Mouse (Mus musculus) layer of hippocampus, adult 11-12 months (tissue): ENCODE results near the gene Gm7102.
"Not testable (repeated sequence)": the region's sequence is repeated elsewhere in the genome, so short reads cannot be mapped to it uniquely, and the experiment has no call there.

Experiments
- DNase-seq: peaks from one replicate; pipeline ENCODE4 v3.0.0; 2022; ENCODE audit warnings: low spot score

Gene Gm7102

DNA sequence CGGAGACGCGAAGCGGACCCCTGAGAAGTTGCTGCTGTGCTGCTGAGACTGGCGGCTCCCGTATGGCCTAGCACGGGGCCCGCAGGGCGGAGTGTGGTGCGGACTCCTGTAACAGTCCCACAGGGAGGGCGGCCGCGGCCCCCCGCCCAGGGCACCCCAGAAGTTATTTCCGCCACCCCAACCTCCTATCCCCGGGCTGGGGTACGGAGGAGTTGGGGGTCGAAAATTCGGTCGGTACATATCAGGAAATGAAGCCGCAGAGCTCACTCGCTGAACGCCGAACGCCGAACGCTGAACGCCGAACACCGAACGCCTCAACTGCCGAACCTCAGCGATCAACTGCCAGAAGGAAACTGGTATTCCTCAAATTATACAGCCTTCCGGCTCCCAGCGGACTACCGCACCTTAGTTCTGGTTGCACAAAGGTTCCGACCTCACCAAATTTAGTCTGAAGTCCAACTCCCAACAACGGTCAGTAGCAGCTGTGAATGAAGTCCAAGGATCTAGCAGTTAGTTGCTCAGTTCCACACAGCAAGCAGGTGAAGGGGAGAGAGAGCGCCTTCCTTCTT is at the start of gene Gm7102:
Gene Gm7102, minus strand, starts transcription at position 554 of the 569 bp plus-strand sequence.
- DNase-seq, result no peak

DNA sequence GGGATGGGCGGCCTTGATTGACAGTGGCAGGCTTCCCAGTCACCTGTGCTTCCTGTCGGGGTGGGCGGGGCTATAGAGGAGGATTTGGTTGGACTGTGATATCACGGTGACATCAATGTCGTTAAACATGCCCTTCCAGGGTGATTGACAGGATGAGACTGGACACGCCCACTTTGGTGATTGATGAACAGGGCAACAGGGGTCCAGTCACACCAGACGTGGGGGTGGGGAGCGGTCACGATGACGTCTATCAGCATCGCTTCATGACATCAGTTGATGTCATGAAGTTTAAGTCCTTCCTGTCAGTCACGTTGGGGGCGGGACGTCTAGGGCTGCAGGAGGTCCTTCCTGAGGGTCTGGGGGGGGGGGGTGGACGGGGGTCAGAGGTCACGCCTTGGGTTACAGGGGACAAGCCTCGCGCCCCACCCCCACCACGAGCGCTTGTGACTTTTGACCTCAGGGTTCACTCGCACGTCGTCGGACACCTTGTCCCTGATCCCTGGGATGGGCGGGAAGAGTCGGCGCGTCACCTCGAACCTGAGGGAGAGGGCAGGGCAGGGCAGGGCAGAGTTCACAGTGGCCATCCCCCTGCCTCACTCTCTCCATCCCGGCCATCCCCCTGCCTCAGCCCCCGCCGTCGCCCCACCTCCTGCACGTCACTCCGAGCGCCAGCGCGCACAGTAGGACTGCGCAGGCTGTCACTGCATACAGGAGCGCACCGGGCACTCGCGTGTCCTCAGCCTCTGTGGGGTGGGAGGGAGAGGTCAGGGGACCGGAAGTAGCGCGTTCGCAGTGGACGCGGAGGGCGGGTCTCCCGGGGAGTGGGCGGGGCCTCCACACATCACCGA is 48.8 kb upstream of the Gm7102 start:
- peak; percentile 22 for DNase-seq

DNA sequence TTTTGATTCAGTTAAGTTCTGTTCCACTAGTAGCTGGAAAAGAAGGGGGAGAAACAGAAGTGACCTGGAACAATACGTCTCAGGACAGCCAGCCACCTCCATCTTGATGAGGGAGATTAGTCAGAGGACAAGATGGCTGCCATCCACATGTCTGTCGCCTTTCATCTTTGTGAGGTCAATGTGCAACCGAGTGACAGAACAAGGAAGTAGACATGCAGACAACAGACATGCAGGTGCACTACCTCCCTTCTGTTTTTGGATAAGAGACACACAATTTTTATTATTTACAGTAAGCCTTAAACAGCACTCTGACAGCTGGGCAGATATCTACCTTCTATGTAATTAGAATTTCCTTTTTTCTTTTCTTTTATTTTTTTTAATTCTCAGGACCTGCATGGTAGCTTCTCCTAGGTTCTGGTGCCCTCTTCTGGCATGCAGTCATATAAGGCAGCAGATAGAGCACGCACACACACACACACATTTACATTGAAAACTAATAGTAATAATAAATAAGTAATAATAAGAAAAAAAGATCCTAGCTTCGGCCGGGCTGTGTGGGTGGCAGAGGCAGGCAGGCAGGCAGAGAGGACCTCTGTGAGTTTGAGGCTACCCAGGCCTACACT is 47.7 kb upstream of the Gm7102 start:
- DNase-seq, result no peak

DNA sequence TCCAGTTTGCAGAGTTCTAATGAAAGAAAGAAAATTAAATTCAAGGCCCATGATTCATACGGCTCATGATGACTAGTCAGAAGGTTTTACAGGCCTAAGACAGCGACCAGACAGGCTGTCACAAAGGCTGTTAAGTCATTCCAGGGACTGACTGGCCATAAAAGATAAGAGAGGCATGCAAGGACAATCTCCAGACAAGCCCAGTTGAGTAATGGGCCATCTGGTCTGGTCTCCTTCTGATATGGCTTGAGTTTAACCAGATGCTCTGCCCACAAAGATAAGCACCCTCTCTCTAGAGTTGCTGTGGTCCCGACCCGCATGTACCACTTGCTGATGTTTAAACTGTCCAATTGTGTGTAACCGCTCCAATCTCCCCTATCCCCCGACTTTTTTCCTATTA is 31.4 kb upstream of the Gm7102 start:
- DNase-seq, result not testable (repeated sequence)

DNA sequence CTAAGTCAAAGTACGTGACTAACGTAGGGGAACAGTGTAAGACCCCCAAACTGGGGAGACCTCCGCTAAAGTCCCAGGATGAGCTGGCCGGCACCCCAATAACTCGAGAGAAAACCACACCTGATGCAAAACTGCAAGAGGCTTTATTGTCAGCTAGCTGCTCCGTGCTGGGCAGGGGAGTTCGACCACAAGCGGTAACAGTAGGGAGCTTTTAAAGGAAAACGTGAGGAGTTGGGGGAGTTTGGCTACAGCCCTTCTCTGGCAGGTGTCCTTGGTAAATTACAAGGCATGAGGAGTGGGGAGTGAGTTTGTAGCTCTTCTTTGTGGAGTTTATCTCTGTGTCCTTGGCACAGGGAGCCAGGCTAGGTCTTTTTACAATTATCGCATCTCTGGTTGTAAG is 23.7 kb upstream of the Gm7102 start:
- peak; percentile 9 for DNase-seq

DNA sequence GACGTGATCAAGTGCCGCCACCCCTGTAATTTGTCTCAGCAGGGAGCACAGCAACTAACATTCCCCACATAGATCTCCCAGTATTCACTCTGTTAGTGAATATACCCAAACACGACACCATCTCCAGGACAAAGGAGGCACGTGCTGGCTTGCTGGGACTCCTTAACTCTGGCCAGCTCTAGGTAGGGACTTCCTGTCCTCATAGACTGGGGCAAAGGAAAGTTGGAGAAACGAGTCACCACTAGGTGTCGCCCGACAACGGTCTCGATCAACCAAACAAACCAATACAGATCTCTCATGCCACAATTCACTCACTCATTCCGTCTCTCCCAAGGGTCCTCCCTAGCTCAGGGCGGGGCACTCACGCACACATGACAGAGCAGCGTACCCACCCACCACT is 23.2 kb upstream of the Gm7102 start:
- peak; percentile 92 for DNase-seq

DNA sequence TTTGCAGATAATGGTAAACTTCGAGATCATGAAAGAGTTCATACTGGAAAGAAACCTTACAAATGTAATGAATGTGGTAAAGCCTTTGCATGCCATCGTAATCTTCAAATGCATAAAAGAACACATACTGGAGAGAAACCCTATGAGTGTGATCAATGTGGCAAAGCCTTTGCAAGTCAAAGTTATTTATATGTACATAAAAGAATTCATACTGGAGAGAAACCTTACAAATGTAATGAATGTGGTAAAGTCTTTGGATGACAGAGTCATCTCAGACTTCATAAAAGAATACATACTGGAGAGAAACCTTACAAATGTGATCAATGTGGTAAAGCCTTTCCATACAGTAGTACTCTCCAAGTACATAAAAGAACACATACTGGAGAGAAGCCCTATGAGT is 7.5 kb upstream of the Gm7102 start, which contains the start of gene Gm6020:
Gene Gm6020, plus strand, starts transcription at position 301 of the 400 bp plus-strand sequence.
- not testable (repeated sequence) for DNase-seq

DNA sequence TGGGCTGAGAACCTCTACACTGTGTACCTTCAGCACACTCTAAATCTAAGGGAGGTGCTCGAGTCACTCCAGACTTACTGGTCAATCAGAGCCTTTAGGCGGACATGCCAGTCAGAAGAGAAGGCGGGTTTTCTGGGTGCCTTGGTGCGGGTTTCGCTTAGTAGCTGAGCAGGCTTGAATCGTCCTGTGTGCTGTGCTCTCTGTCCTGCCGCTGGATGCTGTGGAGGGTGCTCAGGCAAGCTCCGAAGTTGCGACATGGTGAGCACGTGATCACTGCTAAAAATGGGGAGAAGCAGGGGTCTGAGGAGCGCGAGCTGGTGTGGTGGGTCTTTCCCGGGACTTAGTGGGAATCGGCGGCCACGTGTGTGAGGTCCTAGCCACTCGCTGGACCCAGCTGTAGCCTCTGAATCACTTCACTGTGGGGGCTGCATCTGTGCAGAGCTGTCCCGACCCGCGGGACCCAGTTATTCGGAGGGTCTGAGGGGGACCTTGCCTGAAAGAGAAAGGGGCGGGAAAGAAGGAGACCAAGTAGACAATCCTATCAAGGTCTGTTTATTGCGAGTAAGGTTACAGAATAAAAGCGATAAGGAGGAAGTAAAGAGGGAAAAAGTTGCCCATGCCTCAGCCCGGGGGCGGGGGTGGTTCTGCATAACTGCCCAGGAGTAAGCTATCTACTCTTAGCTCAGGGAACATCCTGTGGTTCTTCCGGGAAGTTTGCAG is 24.2 kb downstream of the Gm7102 start:
- no peak for DNase-seq

DNA sequence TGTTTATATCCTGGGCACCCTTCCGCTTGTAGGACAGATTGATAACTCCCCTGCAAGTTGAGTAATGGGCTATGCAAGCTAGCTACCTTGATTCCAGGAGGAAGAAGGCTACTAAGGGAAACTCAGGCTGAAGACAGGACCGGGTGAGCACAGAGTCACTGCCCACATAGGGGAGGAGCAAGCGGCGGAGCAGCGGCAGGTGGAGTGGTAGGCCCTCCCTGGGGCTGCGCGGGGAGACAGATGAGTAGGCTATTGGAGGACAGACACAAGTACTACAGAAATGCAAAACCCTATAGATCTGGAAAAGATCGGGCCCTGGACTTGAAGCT is 24.8 kb downstream of the Gm7102 start:
- no peak for DNase-seq

DNA sequence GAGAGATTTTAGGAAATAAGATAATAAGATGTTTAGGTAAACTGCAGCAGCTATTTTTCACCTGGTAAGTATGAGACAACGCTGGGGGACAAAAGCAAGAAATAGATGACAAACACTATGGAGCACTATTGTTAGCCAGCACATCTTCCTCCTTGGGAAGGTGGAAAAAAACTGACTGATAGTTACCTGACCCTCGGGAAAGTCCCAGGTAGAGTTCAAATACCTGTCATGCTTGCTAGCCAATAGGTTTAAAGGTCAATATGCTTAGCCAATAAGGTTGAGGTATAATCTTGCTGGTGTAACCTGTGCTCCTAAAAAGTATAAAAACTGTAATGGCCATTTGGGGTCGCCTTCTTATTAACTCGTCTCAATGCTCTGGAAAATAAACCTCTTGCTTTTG is 34.8 kb downstream of the Gm7102 start:
- no peak for DNase-seq

DNA sequence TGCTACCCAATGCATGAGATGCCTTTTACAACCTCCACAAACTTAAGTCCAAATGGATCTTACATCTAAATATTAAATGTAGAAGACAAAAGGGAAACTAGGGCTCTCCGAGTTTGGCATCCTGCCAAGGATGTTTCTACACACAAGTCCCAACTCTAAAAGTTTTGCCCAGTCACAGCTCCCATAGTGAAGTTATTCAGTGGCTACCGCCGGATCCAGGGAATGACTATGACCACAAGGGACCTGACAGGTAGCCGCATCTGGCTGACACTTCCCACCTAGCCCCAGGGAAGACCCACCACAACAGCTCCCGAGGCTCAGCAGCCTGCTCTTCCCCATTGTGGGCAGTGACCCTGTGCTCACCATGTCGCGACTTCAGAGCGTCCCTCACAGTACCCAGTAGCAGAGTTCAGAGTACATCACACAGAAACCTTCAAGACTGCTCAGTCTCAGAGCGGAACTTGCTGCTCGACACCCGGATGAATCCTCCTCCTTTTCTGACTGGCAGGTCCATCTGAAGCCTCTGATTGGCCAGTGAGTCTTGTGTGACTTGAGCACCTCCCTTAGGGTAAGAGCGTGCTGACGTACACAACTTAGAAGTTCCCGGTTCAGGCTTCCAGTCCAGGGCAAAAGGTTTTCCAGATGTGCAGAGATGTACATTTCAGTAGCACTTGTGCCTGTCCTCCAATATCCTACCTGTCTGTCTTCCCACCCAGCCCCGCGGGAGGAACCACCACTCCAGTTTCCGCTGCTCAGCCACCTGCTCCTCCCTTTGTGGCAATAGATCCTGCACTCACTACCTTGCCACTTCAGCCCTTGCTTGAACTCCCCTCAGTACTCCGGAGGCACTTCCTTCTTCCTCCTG is 35.5 kb downstream of the Gm7102 start, which contains the start of gene Zfp950:
Gene Zfp950, minus strand, starts transcription at position 499 of the 865 bp plus-strand sequence.
- peak; percentile 89 for DNase-seq

DNA sequence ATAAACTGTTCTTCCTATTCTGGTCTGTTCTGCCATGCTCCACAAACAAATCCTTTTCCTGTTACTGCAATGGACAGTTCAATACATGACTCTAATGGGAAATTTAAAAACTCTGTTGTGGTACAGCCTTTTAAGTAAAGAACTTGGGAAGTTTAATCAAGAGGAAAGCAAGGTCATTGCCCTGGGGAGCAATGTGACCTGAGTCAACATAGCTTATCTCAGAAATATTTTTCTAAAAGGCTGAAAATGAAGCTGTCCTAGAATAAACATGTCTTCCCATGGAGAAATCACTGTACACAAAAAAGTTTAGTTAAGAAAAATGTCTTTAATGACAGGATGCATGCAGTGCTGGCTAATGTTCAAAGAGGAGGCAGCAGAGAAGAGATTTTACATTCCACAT is 37.5 kb downstream of the Gm7102 start:
- DNase-seq, result no peak

DNA sequence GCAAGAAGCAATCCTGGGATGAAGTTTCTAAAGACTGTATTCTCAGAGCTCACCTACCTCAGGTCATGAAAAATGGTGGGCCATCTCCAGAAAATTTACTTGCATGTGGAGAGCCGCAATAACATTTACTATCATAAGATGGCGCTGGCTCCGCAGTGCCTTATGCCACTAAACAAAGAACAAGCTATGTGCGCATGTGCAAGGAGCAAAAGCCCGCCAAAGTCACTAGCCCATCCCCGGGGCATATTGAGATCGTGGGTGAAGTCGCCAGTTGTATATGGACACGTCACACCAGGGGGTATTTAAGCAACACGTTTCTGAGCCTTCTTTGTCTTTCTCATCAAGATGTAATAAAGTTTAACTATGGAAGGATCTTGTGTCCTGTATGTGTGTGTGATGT is 45.0 kb downstream of the Gm7102 start:
- DNase-seq, result no peak
